Mouse (Mus musculus) thymus, postnatal 10 days (tissue): ENCODE measurements around the gene Sgta.
A peak's percentile ranks its signal among the peaks of the same experiment; 100 is the strongest.
"Not testable (repeated sequence)": the region's sequence is repeated elsewhere in the genome, so short reads cannot be mapped to it uniquely, and the experiment has no call there.

Experiments used
- DNase-seq, 2 experiments: peaks; one replicate each; pipeline ENCODE4 v3.0.0; 2021; ENCODE audit warnings: low spot score in 2 of 2

The Sgta gene

GRCm38 (mm10) chr10:81059603-81060543 is at the start of gene Sgta:
TSS of gene Sgta (minus strand) at chr10:81060181.
- peak; percentile 96 to 98 for DNase-seq

GRCm38 (mm10) chr10:81106113-81106721 is 46.2 kb upstream of the Sgta start:
- peak; percentile 82 to 88 for DNase-seq

GRCm38 (mm10) chr10:81105565-81106112 is 45.7 kb upstream of the Sgta start, which contains the start of gene Map2k2:
TSS of gene Map2k2 (plus strand) at chr10:81105915.
- peak; percentile 99 for DNase-seq

GRCm38 (mm10) chr10:81094931-81095678 is 35.1 kb upstream of the Sgta start:
- DNase-seq, result no peak

GRCm38 (mm10) chr10:81092465-81093250 is 32.7 kb upstream of the Sgta start:
- no peak for DNase-seq

- no peak for DNase-seq
These were observed 30.6 kb upstream of the Sgta start for GRCm38 (mm10) chr10:81090621-81091020.

GRCm38 (mm10) chr10:81089216-81089615 is 29.2 kb upstream of the Sgta start:
- DNase-seq, result no peak

- peak in 1 of 2 experiments; percentile 27 for DNase-seq
These were observed 27.0 kb upstream of the Sgta start for GRCm38 (mm10) chr10:81087021-81087420.

- peak; percentile 31 to 71 for DNase-seq
These were observed 22.4 kb upstream of the Sgta start for GRCm38 (mm10) chr10:81082168-81082960.

- DNase-seq, result no peak
These were observed 20.2 kb upstream of the Sgta start for GRCm38 (mm10) chr10:81080008-81080655.

GRCm38 (mm10) chr10:81077916-81078315 is 17.9 kb upstream of the Sgta start:
- no peak for DNase-seq

GRCm38 (mm10) chr10:81076356-81076755 is 16.4 kb upstream of the Sgta start:
- no peak for DNase-seq

- DNase-seq, result no peak
These were observed 15.8 kb upstream of the Sgta start for GRCm38 (mm10) chr10:81075734-81076133.

- no peak for DNase-seq
These were observed 13.5 kb upstream of the Sgta start for GRCm38 (mm10) chr10:81073464-81073863.

GRCm38 (mm10) chr10:81072290-81072689 is 12.3 kb upstream of the Sgta start:
- no peak for DNase-seq

GRCm38 (mm10) chr10:81069836-81070235 is 9.9 kb upstream of the Sgta start, which contains the start of gene Thop1:
TSS of gene Thop1 (plus strand) at chr10:81070035.
- peak; percentile 97 for DNase-seq

GRCm38 (mm10) chr10:81068706-81069105 is 8.7 kb upstream of the Sgta start:
- DNase-seq, result no peak

GRCm38 (mm10) chr10:81064519-81064918 is 4.5 kb upstream of the Sgta start:
- not testable (repeated sequence) for DNase-seq

GRCm38 (mm10) chr10:81062710-81063109 is 2.7 kb upstream of the Sgta start:
- DNase-seq, result no peak

- DNase-seq, result no peak
These were observed 1.1 kb downstream of the Sgta start for GRCm38 (mm10) chr10:81058896-81059295.
